Mouse (Mus musculus) kidney, postnatal 36 days (tissue): ENCODE data around the gene Abcc5.
"Not testable (repeated sequence)": the region's sequence is repeated elsewhere in the genome, so short reads cannot be mapped to it uniquely, and the experiment has no call there.

ENCODE experiments used
- DNase-seq, 2 experiments: peaks; one replicate each; pipeline ENCODE4 v3.0.0; 2021 to 2022; ENCODE audit warnings: mixed read lengths in 2 of 2

Abcc5 gene

DNA sequence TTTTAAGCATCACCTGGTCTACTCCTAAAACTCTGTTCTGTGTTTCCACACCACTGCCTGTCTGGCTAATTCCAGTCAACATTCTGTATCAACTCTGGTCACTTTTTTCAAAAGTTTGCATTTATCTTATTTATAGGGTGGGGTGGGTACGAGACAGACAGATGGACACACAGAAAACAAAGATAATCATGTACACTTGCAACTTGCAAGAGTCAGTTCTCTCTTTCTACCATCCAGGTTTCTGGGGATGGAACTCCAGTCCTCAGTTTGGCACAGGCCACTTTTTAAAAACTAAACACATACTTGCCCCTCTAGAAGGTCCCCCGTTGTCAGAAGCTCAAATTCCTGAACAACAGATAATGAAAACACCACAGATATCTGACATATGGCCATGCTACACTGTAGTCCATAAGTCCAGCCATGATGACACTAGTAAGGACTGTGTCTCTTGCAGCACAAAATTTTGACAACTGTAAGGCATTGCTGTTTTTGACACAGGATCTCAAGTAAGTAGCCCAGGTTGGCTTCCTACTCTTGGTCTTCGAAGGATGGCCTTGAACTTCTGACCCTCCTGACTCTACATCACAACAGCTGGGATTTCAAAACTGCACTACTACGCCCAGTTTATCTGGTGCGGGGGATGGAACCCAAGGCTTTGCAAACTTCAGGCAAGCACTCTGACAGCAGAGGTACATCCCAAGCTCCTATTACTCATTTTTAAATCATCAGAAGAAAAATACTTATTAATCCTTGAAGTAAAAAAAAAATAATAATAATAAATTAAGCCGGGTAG lies 3.1 kb downstream of the Abcc5 start:
- no peak for DNase-seq

- no peak for DNase-seq
Measured at GRCm38 (mm10) chr16:20418054-20418453, 8.1 kb downstream of the Abcc5 start.

DNA sequence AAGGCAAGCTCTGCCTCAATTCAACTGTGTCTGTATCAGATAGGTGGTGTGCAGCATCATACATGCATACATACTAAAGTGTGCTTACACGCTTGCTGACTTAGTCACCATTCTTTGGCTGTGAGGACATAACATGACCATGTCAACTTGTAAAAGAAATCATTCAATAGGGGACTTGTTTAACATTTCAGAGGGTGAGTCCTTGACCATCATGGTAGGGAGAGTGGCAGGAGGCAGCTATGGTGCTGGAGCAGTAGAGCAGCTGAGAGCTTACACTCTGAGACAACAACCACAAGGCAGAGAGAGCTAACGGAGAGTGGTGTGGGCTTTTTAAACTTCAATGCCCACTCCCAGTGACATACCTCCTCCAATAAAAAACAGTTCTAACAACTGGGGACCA lies 9.9 kb downstream of the Abcc5 start:
- no peak for DNase-seq

DNA sequence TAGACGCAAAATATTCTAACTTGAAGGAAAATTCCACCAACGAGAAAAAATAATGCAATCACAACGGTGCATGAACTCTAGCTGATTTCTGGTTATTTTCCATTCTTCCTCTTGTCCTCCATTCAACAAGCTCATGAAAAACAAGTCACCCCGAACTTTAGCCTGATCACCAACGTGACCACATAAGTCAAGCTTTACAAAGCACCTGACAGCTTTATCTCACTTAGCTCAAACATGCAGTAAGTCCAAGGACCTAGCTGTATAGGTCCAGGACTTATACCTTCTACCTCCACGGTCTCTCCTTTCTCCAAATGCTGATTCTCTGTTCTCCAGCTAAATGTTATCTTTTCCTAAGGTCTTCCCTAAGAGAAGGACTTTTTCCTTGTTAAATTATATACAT lies 10.4 kb downstream of the Abcc5 start:
- peak in 1 of 2 experiments; percentile 9 for DNase-seq

GRCm38 (mm10) chr16:20415211-20415610 lies 11.0 kb downstream of the Abcc5 start:
- DNase-seq: no peak

GRCm38 (mm10) chr16:20413870-20414331 lies 12.3 kb downstream of the Abcc5 start:
- DNase-seq: no peak

DNA sequence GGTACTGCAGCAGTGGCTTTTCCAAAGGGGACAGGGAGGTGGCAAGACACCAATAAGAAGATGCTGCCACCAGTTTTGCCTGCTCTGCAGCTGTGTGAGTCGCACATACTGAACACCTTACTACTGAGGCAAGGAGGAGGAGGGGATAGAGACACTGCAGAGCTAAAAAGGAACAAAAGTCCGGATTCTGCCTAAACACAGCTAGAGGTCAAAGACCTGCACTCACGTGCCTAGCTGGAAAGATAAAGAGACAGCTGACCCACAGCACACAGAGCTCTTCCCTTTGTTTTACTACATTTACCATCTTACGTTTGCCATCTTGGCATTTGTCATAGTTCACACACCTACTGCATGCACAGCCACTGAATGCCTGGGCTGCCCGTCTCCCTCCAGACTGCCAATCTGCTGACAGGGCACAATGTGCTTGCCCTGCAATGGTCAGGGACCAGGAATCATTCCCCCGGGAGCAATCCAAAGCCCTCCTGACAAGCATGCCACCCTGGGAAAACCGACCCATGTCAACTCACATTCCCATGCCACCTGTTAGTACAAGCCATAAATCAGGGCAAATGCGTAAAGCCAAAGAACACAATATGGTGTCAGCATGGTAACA lies 14.1 kb downstream of the Abcc5 start:
- peak; percentile 12 to 38 for DNase-seq

DNA sequence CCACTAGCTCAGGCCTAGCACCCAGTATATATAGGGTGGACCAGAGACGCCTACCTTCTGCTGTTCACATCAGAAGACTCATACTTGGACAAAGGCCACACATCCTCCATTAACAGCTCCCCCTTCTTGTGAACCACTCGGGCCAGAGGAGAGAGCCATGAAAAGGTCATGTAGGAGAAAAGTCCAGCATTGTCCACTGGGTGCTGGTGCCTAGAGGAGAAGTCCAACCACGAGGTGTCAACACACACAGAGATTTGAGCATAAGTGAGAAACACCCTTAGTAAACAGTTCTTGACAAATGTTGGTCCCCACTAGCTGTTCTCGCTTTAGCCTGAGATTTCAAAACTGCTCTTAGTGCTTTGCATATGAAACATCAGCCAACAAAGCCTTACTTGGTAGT lies 20.9 kb downstream of the Abcc5 start:
- no peak for DNase-seq

- no peak for DNase-seq
Measured at GRCm38 (mm10) chr16:20403327-20403726, 22.9 kb downstream of the Abcc5 start.

- DNase-seq: no peak
Measured at GRCm38 (mm10) chr16:20401592-20401991, 24.6 kb downstream of the Abcc5 start.

- DNase-seq: no peak
Measured at GRCm38 (mm10) chr16:20400707-20401591, 25.2 kb downstream of the Abcc5 start.

DNA sequence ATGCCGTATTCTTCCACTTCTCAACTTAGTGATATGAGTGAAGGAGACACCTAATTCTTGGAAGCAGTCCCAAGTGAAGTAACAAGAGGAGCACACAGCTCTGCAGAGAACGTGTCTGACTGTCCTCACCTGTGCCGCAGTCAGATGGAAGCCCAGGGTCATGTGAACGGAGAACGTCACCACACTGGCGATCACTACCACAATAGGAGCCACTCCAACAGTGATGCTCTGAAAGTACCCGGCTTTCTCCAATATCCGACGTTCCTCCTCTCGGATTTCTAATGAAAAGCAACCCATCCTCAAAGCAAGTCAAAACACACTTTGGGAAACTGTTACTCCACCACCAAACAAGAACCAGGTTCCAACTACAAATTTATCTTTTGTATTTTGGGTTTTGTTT lies 29.3 kb downstream of the Abcc5 start:
- DNase-seq: no peak

DNA sequence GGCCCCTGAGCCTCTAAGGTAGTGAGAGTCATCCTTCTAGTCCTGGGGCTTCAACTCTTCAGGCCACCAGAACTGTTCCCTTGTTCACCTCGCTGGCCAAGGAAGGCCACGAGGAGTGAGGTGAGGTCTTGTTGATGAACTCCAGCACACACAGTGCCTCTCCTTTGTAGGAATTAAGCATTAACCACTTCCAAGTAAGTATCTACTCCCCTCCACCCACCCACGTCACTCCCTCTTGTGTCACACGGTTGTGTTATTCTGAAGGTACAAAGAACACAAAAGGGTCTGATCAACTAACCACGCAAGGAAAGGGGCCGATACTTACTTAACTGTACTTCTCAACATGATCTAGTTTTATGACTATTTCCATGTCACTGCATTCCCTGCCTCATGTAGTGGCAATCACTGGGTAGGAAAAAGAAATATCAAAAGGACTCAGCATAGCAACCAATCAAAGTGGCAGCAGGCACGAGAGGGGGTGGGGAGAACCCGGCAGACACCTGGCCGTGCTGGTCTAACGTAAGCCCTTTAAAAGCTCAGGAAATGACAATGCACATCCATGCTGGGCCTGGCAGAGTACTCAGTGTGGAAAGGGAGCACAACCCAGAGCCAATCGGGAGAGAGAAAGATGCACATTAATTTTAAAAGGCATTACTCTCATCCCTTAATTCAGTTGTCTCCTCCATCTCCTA lies 30.8 kb downstream of the Abcc5 start:
- DNase-seq: peak; percentile 21 to 56

- DNase-seq: no peak
Measured at GRCm38 (mm10) chr16:20391753-20392152, 34.4 kb downstream of the Abcc5 start.

GRCm38 (mm10) chr16:20390233-20390632 lies 36.0 kb downstream of the Abcc5 start:
- DNase-seq: no peak

DNA sequence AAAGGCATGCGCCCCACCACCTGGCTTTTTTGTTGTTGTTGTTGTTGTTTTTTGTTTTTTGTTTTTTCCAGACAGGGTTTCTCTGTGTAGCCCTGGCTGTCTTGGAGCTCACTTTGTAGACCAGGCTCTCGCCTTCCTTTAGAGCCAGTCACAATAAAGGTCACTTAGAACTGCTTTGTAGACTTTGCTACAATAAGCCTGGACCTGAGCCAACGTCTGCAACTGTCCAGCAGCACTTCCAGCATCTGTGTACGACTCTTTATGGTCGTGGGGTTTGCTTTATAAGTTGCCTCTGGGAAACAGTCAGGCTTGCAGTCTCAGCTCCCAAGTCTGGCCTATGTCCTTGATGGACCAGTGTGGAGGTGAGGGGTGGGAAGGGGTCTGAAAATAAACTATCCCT lies 45.2 kb downstream of the Abcc5 start:
- DNase-seq: peak; percentile 14 to 71

DNA sequence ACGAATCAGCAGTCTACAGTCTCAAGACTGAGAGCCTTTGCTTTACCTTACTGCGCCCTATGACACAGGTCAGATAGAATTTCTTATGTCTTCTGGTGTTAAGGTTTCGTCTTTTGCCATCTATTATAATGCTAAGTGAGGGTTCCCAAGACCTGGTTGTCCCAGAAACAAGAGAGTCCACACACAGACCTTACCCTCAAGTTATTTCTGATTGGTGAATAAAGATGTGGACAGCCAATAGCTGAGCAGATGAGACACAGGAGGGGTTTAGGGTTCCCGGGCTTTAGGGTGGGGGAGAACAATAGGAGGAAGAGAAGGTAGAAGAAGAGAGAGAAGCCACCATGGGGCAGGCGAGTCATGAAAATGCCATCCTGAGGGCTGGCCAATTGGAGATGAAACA lies 50.9 kb downstream of the Abcc5 start:
- no peak for DNase-seq

DNA sequence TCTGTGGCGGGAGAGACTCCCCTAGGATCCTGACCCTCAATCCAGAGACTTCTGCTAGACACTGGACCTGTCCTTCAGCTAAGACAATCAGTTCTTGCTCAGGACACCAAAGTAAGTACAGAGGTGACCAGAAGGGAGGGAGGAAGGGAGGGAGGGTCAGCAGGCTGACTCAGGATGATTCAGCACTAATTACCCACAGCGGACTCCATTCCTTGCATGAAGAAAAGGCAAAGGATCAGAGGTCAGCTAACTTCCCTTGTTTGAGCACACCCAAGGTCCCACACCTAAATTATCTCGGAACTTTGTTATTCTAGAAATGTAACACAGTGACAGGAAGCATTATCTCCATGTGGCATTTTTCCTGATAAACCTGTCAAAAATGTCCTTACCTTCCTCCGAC lies 54.5 kb downstream of the Abcc5 start:
- peak; percentile 8 to 12 for DNase-seq

DNA sequence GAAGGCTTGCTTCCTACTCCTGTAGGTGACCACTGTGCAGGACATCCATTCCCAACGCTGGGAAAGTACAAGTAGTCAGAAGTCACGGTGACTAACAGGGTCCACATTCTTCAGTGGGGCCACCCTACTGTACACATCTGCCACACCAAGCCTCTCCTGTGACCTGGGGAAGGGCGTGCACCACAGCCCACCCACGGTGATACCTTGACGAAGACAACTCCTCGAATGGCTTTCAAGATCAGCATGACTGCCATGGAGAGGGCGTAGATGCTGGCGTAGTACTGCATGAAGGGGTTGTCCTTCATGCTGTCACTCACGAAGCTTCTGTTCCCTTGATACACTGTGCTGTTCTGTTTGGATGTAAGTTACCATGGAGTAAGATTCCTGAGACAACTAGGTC lies 58.0 kb downstream of the Abcc5 start:
- DNase-seq: no peak

DNA sequence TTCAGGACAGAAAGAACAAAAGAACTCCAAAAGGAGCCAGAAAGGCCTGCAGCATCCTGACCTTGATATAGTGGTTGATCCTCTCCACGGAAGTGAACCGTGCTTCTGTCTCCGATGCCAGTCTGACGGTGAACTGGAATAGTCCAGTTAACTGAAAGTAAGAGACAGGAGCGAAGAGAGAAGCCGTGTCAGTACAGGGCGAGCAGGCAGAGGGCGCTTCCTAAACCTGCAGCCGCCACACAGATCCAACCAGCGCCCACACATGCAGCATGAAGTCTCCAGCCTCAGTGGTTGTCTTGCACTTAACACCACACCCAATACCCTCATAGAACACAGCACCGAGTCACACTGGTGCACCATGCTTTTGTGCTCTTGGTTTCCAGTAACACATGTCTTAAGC lies 64.1 kb downstream of the Abcc5 start:
- DNase-seq: no peak

- not testable (repeated sequence) for DNase-seq
Measured at GRCm38 (mm10) chr16:20361496-20361895, 64.7 kb downstream of the Abcc5 start.

- no peak for DNase-seq
Measured at GRCm38 (mm10) chr16:20359643-20360295, 66.4 kb downstream of the Abcc5 start.
